Mouse (Mus musculus) liver, postnatal 0 days (tissue): Measurements from ENCODE around the gene Cpa2.

Source experiments
- CTCF ChIP-seq: sonication (generic); IDR thresholded peaks from 2 replicates; pipeline ENCODE4 v1.5.1; 2016; ENCODE audit warnings: antibody characterized with exemption, low read depth
- EP300 ChIP-seq: IDR thresholded peaks from 2 replicates; pipeline ENCODE4 v1.6.1; 2016; ENCODE audit warnings: antibody characterized with exemption, low read depth, mild to moderate bottlenecking

DNA sequence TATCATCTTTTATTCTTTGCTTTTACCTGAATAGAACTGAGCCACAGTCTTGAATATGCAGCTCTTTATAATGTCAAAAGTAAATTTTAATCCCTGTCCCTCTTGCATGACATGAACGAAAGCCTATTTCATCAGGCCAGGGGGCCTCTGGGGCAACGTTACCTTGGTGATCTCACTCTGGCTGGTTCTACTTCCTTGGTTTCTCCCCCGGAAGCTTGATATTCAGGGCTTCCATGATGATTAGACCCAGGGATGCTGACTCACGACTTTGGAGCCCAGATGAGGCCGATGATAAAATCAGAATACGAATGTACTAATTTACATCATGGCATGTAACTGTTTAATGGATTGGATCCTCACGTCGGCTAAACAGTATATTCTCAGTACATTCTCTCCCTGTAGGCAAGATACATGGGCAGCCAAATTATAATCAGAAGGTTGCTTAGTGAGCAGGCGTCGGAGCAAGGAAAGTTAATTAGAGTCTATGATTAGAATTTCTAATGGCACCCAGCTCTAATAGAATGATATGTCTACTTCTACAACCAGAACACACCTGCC, 51.1 kb downstream of the Cpa2 start:
- no peak for TF ChIP-seq EP300
- TF ChIP-seq CTCF: no peak
